Mouse (Mus musculus): ENCODE measurements around the gene 1110065P20Rik. TPM values are rescaled to one million over a fixed set of nuclear protein-coding genes. Genes with fewer than 3 reads are reported as not detected.
A peak's percentile ranks its signal among the peaks of the same experiment; 100 is the strongest.

Gene 1110065P20Rik
- 70.6 and 77.5 TPM in 2 replicates for polyA plus RNA-seq (2015; fragmentation: Nextera tagmentation; extraction: Ambion mirVana)

- H3K4me1 ChIP-seq (replicated peaks) = peaks cover 47% of the 10 kb centered on the region
- under 1% methylated on average over 62 of the region's 75 CpGs for WGBS
These were observed at the start of gene 1110065P20Rik for GRCm38 (mm10) chr4:124850933-124851658. 1110065P20Rik (minus strand) TSS chr4:124851196.

GRCm38 (mm10) chr4:124899906-124900305 is 48.9 kb upstream of the 1110065P20Rik start:
- peaks cover 19% of the 10 kb centered on the region for H3K27me3 ChIP-seq
- WGBS = 55% methylated on average over 5 of the region's 5 CpGs
- 0 out of 2 replicates have a peak, but pooled peaks cover 3% of the 10 kb centered on the region for H3K36me3 ChIP-seq
- H3K4me3 ChIP-seq (replicated peaks) = no peak overlapping the region
- H3K9ac ChIP-seq (replicated peaks) = no peak overlapping the region; the same call in 1 of the 2 replicates
- no peak for ATAC-seq
- H3K4me2 ChIP-seq (replicated peaks) = no peak overlapping the region
- peaks cover 48% of the 10 kb centered on the region for H3K4me1 ChIP-seq (replicated peaks)
- no peaks in the 10 kb centered on the region for H3K9me3 ChIP-seq
- H3K27ac ChIP-seq = peak overlapping the region; percentile 54; the same call in 1 of the 2 replicates

More at GRCm38 (mm10) chr4:124850933-124851658, at the start of gene 1110065P20Rik:
- H3K4me2 ChIP-seq (replicated peaks) = peak within 1 kb of the TSS; percentile 96
- peak; percentile 7 for ATAC-seq
- peaks cover 35% of the 10 kb centered on the region for H3K36me3 ChIP-seq
- no peaks in the 10 kb centered on the region for H3K9me3 ChIP-seq
- H3K27me3 ChIP-seq = no peaks in the 10 kb centered on the region
- H3K9ac ChIP-seq (replicated peaks) = peak within 1 kb of the TSS; percentile 94
- peak within 1 kb of the TSS; percentile 97 for H3K27ac ChIP-seq
- peak within 1 kb of the TSS; percentile 100 for H3K4me3 ChIP-seq (replicated peaks)

DNA sequence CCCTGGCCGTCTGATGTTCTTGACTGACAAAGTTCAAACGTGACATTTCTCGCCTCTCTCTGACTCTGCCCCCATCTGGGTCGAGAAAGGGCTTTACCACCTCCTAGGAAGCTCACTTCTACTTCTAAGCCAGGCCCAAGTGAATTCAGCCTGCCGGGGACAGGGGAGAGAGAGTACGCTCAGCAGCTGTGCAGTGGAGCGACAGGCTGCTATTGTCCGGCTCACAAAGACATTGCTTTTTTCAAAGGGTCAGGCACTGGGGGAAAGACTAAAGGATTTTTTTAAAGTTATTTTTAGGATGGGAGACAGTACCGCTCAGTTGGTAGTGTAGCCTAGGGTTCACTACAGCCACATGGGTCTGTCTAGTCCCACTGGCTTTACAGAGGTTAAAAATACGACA is 47.4 kb upstream of the 1110065P20Rik start:
- 0 out of 2 replicates have a peak, but pooled peaks cover 3% of the 10 kb centered on the region for H3K36me3 ChIP-seq
- peaks cover 56% of the 10 kb centered on the region for H3K4me1 ChIP-seq (replicated peaks)
- H3K27me3 ChIP-seq = peaks cover 34% of the 10 kb centered on the region
- 7% methylated on average over 10 of the region's 10 CpGs for WGBS
- H3K9ac ChIP-seq (replicated peaks) = 0 out of 2 replicates have a peak overlapping the region, but pooled peaks have one; percentile 28
- ATAC-seq = no peak
- H3K27ac ChIP-seq = peak overlapping the region; percentile 54; the same call in 1 of the 2 replicates
- no peak overlapping the region for H3K4me2 ChIP-seq (replicated peaks)
- H3K4me3 ChIP-seq (replicated peaks) = no peak overlapping the region
- H3K9me3 ChIP-seq = no peaks in the 10 kb centered on the region

DNA sequence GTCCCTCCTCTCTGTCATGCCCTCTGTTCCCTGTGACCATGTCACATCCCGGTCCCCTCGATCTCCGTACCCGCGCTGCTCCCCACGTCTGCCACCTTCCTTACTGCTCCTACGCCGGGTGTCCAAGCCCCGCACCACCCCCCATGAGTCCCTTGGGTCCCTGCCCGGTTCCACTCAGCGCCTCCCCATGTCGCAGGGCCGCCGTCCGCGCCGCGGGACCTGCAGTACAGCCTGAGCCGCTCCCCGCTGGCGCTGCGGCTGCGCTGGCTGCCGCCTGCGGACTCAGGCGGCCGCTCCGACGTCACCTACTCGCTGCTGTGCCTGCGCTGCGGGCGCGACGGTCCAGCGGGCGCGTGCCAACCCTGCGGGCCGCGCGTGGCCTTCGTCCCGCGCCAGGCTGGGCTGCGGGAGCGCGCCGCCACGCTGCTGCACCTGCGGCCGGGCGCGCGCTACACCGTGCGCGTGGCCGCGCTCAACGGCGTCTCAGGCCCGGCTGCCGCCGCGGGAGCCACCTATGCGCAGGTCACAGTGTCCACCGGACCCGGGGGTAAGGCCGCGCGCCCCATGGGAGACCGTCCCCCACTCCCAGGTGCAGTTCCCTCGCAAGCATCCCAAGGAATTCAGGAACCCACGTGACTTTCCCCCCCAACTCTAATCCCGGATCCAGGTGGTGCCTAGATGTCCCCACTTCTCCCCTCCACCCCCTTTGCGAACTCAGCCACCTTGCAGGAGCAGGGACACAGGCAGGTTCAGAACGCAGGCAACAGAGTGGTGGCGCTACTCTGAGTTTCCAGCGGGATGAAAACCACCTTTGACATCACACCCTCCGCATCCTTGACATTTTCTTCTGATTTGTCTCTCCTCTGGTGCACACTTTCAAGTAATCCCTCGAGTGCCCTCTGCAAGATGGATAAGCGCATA is 43.8 kb upstream of the 1110065P20Rik start:
- Histone ChIP-seq H3K27me3 (peaks cover 58% of the 10 kb centered on the region), H3K27ac (peak overlapping the region; percentile 25; the same call in 1 of the 2 replicates)
- 1% methylated on average over 82 of the region's 83 CpGs for WGBS

DNA sequence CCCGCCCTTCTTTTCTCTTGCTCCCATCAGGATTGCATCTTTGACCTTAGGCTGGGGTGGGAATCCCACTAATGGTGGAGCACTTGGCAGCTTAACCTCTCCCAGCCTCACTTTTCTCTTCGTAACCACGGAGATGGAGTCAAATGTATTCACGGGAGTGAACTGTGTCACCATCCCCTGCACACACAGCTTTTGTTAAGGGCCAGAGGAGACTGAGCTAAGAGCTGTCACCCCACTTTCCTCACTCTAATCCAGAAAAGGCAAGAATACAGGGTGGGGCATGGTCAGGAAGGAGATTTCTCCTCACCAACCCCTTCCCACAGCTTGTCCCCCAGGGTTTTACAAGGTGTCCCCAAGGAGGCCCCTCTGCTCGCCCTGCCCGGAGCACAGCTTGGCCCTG is 42.8 kb upstream of the 1110065P20Rik start:
- H3K4me1 ChIP-seq (replicated peaks) = peaks cover 31% of the 10 kb centered on the region
- H3K27me3 ChIP-seq = peaks cover 58% of the 10 kb centered on the region
- ATAC-seq = 0 out of 2 replicates have a peak, but pooled peaks have one; percentile 12
- 23% methylated on average over 6 of the region's 6 CpGs for WGBS
- H3K9ac ChIP-seq (replicated peaks) = 0 out of 2 replicates have a peak overlapping the region, but pooled peaks have one; percentile 61
- H3K36me3 ChIP-seq = no peaks in the 10 kb centered on the region
- H3K4me3 ChIP-seq (replicated peaks) = peak overlapping the region; percentile 48; the same call in 1 of the 2 replicates
- peak overlapping the region; percentile 25; the same call in 1 of the 2 replicates for H3K27ac ChIP-seq
- no peaks in the 10 kb centered on the region for H3K9me3 ChIP-seq
- H3K4me2 ChIP-seq (replicated peaks) = peak overlapping the region; percentile 85

More for the DNA sequence above, 43.8 kb upstream of the 1110065P20Rik start:
- Histone ChIP-seq H3K36me3 (no peaks in the 10 kb centered on the region), H3K4me2 (replicated peaks) (peak overlapping the region; percentile 85), H3K4me3 (replicated peaks) (peak overlapping the region; percentile 48), H3K4me1 (replicated peaks) (peaks cover 41% of the 10 kb centered on the region), H3K9me3 (no peaks in the 10 kb centered on the region), H3K9ac (replicated peaks) (peak overlapping the region; percentile 61)
- ATAC-seq = peak; percentile 73

- WGBS = 84% methylated on average over 5 of the region's 5 CpGs
- Histone ChIP-seq H3K27me3 (peaks cover 51% of the 10 kb centered on the region), H3K4me3 (replicated peaks) (no peak overlapping the region)
These were observed 39.8 kb upstream of the 1110065P20Rik start for GRCm38 (mm10) chr4:124890831-124891230.

GRCm38 (mm10) chr4:124889935-124890334 is 38.9 kb upstream of the 1110065P20Rik start:
- WGBS = 86% methylated on average over 2 of the region's 2 CpGs

More at GRCm38 (mm10) chr4:124890831-124891230, 39.8 kb upstream of the 1110065P20Rik start:
- Histone ChIP-seq H3K9ac (replicated peaks) (no peak overlapping the region), H3K36me3 (no peaks in the 10 kb centered on the region), H3K27ac (no peak overlapping the region), H3K4me2 (replicated peaks) (no peak overlapping the region), H3K9me3 (no peaks in the 10 kb centered on the region), H3K4me1 (replicated peaks) (peaks cover 23% of the 10 kb centered on the region)
- ATAC-seq = no peak

DNA sequence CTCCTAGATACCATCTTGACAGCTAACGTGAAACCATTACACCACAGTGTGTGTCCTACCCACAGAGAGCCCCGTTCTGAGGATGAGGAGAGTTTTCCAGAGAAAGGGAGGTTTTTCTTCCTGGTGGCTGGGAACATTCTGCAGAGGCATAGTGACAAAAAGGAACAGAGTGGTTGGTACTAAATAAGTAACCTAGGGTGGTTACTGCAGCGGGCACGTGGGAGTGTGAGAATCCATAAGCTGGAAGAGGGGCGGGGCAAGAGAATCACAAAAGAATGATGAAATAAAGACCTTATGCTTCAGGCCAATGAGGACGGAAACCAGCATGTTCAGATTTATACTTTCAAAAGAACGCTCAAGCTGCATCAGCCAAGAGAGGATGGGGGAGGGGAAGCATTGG is 37.7 kb upstream of the 1110065P20Rik start:
- Histone ChIP-seq H3K4me3 (replicated peaks) (no peak overlapping the region), H3K27ac (no peak overlapping the region), H3K9me3 (no peaks in the 10 kb centered on the region), H3K27me3 (peaks cover 45% of the 10 kb centered on the region), H3K36me3 (no peaks in the 10 kb centered on the region), H3K4me1 (replicated peaks) (peaks cover 9% of the 10 kb centered on the region), H3K9ac (replicated peaks) (no peak overlapping the region), H3K4me2 (replicated peaks) (no peak overlapping the region)
- no peak for ATAC-seq
- WGBS = 67% methylated on average over 7 of the region's 7 CpGs

More at GRCm38 (mm10) chr4:124889935-124890334, 38.9 kb upstream of the 1110065P20Rik start:
- Histone ChIP-seq H3K27ac (no peak overlapping the region), H3K9ac (replicated peaks) (no peak overlapping the region), H3K27me3 (peaks cover 48% of the 10 kb centered on the region), H3K4me2 (replicated peaks) (no peak overlapping the region), H3K4me3 (replicated peaks) (no peak overlapping the region), H3K4me1 (replicated peaks) (peaks cover 18% of the 10 kb centered on the region), H3K9me3 (no peaks in the 10 kb centered on the region), H3K36me3 (no peaks in the 10 kb centered on the region)
- no peak for ATAC-seq

DNA sequence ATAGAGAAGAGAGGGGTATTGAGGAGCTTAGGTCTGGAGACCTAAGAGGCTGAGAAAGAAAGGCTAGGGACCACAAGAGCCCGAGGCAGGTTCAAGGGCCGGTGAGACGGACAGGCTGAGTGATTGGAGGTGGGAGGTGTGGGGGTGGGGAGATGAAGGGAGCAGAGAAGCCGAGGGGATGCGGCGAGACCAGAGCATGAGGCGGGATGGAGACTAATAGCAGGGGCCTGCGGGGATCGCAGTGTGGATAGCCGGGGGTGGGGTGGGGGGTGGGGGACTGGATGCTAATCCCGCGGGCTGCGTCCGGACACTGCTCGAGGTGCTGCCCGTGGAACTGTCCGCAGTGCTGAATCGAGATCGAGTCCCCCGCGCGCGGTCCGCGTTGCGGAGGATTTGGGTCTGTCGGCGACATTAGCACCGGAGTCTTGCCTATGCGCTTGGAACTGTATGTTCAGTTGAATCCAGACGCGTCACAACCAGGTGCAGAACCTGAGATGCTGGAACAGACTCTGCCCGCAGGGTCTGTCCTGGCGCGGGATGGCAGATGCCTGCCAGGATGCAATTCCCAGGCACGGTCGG is 31.2 kb upstream of the 1110065P20Rik start:
- H3K4me1 ChIP-seq (replicated peaks) = peaks cover 39% of the 10 kb centered on the region
- H3K4me3 ChIP-seq (replicated peaks) = peak overlapping the region; percentile 54
- H3K4me2 ChIP-seq (replicated peaks) = peak overlapping the region; percentile 74
- under 1% methylated on average over 37 of the region's 37 CpGs for WGBS
- no peaks in the 10 kb centered on the region for H3K36me3 ChIP-seq
- peaks cover 6% of the 10 kb centered on the region; the same call in 1 of the 2 replicates for H3K9me3 ChIP-seq
- peak overlapping the region; percentile 64 for H3K9ac ChIP-seq (replicated peaks)
- peaks cover 46% of the 10 kb centered on the region for H3K27me3 ChIP-seq
- no peak; the same call in none of the 2 replicates for ATAC-seq
- H3K27ac ChIP-seq = peak overlapping the region; percentile 73

GRCm38 (mm10) chr4:124881341-124881908 is 30.4 kb upstream of the 1110065P20Rik start:
- Histone ChIP-seq H3K36me3 (no peaks in the 10 kb centered on the region), H3K27me3 (peaks cover 46% of the 10 kb centered on the region), H3K4me3 (replicated peaks) (peak overlapping the region; percentile 54), H3K27ac (peak overlapping the region; percentile 73), H3K9me3 (peaks cover 6% of the 10 kb centered on the region; the same call in 1 of the 2 replicates), H3K4me2 (replicated peaks) (peak overlapping the region; percentile 74), H3K9ac (replicated peaks) (peak overlapping the region; percentile 64), H3K4me1 (replicated peaks) (peaks cover 39% of the 10 kb centered on the region)
- WGBS = under 1% methylated on average over 37 of the region's 37 CpGs
- peak; percentile 96 for ATAC-seq

DNA sequence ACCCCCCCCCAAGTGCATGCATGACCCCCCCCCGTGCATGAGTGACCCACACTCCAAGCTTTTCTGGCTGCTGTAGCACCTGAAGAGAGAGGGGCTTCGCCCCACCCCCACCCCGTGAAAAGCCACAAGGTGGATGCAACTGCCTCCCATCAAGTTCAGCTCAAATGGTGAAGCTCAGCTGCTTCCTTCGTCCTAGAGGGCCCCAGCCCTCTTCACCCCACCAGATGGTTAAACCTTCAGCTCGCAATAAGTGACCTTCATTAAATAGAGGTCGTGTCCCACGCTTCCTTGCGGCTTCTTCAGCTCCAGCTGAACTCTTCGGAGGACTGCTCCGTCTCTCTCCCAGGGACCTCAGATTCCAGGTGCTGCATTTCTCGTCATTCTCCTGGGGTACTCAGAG is 29.6 kb upstream of the 1110065P20Rik start, which contains the start of gene Epha10:
Epha10 (plus strand) TSS at position 301 of the 400 bp plus-strand sequence.
- WGBS = 6% methylated on average over 11 of the region's 11 CpGs

More for the DNA sequence above, 29.6 kb upstream of the 1110065P20Rik start, which contains the start of gene Epha10:
- Histone ChIP-seq H3K9me3 (peaks cover 6% of the 10 kb centered on the region; the same call in 1 of the 2 replicates), H3K27ac (peak within 1 kb of the TSS; percentile 73), H3K4me3 (replicated peaks) (peak within 1 kb of the TSS; percentile 54), H3K4me1 (replicated peaks) (peaks cover 39% of the 10 kb centered on the region), H3K36me3 (no peaks in the 10 kb centered on the region), H3K27me3 (peaks cover 40% of the 10 kb centered on the region), H3K9ac (replicated peaks) (peak within 1 kb of the TSS; percentile 64), H3K4me2 (replicated peaks) (peak within 1 kb of the TSS; percentile 74)
- no peak for ATAC-seq
